Mouse (Mus musculus): ENCODE measurements around the gene Slc35g1.

The Slc35g1 gene

DNA sequence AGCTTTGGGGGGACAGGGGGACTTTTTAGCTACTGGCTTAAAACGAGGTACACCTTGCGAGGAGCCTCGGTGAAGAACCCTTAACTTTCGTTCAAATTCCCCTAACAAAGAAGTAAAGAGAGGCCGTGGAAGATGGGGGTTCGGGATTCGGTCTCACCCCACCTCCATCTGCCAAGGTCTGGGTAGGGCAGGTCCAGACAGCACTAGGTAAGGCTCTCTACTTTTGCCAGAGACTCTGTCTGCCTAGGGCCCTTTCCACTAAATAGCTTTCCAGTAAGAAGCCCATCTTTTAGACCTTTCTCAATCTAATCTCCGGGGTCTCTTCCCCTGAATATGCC lies 822 bp downstream of the Slc35g1 start:
- DNase-seq (ENCODE audit: low spot score): no peak

DNA sequence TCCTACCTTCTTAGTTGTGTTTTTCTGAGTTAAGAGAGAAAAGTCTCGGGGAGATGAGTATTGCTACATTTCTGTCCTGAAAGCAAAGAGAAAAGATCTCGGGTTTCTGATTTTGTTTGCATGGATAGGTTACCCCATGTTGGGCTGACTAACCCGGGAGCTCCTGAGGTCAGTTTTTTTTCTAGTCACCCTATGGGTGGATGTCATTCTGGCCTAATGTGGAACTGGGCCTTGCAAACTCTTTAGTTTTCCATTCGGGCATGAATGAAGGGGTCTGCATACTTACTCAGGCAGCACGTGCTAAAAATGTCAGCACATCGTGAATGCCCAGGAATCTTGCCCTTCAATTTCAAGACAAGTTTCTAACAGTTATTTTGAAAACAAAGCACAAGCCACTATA lies 1.2 kb downstream of the Slc35g1 start:
- DNase-seq (ENCODE audit: low spot score): no peak

DNA sequence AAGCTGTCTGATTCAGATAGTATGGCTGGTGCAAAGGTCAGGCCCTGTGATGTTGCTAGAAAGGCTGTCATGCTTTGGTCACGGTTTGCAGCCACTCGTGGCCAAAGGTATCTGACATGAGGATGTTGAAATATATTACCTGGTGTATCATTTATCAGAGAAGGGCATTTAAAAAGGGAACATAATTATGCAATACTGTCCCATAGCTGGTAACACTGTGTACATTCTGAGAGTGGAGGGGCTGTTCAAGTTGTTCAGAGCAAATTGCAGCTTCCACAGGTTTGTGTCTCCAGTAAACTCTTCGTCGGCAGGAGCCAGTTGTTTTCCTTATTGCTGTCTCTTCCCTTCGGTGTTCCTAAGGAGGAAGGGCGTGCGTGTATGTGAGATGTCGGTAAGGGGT lies 3.2 kb downstream of the Slc35g1 start:
- no peak for DNase-seq (ENCODE audit: low spot score)

DNA sequence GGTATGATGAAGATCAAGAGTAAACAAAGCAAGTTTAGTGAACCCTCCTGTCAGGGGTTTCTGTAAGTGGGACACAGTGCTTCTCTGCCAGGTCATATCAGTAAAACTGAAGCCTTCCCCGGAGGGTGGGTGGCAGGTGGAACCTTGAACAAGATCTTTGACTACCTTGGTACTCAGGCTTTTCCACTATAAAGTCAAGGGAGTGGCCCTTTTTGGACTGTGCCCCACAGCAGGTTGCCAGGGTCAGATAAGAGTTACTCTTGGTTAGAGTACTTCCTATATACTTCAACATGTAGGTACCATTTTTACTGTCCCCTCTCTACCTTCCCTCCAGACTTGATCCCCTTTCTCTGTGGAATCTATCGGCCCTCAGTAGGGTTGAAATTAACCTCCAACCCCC lies 5.1 kb downstream of the Slc35g1 start:
- DNase-seq (ENCODE audit: low spot score): no peak

DNA sequence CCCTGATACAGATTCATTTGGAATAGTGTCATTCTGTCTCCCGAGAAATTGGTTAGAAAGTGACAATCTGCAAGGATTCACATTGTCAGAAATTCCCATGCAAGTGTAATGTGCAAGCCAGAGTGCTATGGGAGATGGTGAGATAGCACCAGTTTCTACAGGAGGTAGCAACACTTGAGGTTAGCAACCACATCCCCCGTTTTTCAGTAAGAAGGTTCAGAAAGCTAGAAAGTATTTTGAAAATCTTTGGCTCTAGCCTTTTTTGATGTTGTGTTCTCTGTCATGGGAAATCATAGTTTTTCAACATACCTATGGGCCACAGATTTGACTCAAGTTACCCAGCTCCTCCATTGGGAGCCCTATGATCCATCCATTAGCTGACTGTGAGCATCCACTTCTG lies 5.6 kb downstream of the Slc35g1 start:
- no peak for DNase-seq (ENCODE audit: low spot score)

DNA sequence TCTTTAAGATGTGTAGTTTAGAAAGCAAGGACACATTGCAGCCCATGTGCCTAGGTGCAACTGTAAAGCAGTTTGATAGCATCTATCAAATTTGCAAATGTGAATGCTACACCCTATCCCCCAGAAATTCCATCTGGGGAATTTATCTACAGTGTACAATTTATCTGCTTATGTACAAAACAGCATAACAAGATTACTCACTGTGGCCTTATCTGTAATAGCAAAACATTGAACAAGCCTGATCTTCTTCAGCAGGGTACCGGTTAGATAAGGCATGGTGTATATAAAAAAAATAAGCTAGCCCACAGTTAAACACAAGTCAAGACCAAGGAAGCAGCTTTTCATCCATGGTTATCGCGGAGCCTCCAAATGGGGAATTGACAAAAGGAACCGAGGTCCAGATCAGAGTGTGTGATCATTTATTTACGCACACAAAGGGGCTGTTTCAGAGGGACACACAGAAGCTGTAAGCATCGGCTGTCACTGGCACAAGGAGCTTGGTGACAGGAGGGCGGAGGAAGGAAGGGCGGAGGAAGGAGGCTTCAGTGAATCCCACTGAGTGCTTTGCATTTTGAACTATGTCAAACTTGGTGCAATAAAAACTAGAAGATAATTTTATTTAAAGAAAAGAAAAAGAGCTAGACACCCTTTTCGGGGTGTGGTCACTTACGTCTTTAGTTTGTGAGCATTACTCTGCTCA lies 14.7 kb downstream of the Slc35g1 start:
- DNase-seq (ENCODE audit: low spot score): no peak

DNA sequence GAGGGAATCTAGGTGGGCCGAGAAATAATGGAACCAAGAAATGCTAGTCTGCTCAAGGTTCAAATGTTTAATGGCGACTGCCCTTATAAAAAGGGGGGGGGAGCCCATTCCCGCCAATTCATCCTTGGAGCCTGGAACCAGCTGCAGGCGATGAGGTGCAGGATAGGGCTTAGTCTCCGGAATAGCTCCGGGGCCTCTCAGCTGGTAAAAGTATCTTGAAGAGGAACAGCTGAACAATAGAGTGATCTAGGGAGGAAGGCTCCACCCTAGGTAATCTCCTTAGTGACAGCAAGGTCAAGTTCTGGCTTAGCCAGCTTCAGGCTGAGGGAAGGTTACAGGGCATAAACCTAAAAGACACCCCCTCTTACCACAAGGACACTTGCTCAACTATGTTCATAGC lies 18.1 kb downstream of the Slc35g1 start:
- no peak for DNase-seq (ENCODE audit: low spot score)

DNA sequence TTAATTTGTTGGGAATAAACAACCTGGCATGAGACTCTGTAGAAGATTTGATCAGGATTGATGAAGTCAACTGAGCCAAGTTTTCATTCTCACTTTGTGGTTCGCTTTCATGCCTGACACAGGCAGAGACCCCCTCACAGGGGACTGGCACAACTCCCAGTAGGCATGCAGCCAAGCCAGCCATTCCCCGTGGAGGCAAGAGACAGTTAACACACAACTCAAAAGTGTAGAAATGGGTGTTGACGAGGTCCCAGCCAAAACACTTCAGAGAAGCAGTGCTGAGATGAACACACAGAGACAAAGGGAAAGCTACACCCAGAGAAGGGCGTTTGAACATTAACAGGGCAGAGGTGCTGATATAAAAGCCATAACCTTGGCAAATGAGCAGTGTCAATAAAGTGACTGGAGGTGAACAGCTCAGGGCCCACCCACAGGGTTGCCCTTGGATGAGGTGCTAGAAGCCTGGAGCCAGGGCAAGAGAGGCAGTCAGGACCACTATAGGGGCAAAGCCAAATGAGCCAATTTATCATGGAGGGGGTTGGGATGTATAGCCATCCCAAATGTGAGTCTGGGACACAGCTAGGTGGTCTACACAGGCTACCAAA lies 23.1 kb downstream of the Slc35g1 start:
- no peak for DNase-seq (ENCODE audit: low spot score)

DNA sequence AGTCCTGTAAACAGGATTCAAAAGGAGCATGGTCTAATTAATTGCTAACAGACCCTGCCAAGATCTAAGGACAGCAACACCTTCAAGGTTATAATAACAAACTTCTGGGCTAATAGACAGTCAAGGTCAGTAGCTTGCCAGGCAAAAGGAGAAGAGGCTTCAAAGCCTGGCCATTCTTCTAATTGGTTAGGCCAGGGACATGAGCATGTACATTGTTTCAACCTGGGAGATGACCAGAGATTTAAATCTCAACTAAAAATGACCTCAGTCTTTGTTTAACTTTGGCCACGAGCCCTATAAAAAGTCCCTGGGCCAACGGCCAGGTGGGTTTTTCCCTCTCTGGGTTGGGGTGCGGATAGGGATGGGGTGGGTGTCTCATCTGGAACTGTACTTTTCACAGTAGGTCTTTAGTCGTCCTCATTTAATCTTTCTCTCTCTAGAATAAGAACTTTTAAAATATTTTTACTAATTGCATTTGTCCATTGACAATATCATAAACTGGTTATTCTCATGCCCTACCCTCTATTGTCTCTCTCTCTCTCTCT lies 25.0 kb downstream of the Slc35g1 start:
- DNase-seq (ENCODE audit: low spot score): no peak

DNA sequence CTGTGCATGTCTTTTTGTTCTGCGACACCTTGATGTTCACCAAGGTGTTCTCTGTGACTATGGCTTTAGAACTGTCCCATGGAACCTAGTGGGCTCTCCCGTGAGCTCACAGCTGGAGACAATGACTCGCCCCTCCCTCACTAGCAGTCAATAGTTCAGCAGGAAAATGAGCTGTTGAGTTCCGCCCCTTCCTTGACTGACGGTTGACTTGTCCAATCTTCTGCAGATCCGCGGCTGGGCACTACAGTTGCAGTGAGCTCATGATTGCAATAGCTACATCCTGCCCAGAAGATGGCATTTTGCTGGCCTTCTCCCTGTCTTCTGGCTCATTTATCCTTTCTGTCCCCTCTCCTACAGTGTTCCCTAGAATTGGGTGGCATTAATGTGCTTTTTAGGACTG lies 25.7 kb downstream of the Slc35g1 start:
- DNase-seq (ENCODE audit: low spot score): peak; percentile 29

DNA sequence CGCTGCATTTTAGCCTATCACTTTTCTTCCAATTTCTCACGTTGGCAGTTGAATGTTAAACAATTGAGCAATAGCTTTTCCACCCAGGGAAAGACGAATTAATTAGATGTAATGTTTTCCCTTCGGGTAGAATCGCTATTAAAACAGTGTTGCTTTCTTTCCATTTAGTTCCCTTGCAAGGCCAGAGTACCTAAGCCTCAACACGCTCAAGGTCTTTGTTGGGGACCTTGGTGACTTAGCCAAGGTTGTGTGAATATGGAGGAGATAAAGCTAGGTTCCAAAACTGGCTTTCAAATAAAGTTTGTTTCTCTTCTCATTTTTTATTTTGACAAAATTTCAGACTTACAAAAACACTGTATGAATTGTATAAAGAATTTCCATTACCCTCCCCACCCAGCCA lies 27.1 kb downstream of the Slc35g1 start:
- no peak for DNase-seq (ENCODE audit: low spot score)

DNA sequence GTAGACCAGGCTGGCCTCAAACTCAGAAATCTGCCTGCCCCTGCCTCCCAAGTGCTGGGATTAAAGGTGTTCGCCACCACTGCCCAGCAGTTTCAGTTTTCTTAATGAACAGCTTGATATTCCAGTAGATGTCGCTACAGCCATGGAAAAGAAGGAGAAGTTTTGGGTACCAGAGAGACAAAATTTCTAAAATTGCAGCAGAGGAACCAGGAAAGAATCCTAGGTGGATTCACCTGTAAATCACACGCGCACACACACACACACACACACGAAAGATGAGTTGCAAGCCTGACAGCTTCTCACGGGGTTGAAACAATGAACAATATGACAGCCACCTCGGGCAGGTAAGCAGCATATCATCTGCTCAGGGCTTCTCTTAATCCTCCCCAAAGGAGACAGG lies 28.1 kb downstream of the Slc35g1 start:
- peak; percentile 25 for DNase-seq (ENCODE audit: low spot score)

DNA sequence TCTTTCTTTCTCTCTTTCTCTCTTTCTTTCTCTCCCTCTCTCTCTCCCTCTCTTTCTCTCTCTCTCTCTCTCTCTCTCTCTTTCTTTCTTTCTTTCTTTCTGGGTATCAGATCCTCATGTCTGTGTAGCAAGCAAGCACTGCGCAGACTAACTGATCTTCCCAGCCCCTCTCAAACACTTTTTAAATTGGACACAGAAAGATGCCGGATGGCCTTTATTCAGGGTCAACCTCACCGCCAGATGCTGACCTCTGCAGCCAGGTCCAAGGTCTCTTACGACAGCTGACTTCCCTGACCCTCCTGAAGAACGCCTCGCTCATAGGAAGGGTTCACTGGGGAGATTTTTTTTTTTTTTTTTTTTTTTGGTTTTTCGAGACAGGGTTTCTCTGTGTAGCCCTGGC lies 28.8 kb downstream of the Slc35g1 start:
- no peak for DNase-seq (ENCODE audit: low spot score)

DNA sequence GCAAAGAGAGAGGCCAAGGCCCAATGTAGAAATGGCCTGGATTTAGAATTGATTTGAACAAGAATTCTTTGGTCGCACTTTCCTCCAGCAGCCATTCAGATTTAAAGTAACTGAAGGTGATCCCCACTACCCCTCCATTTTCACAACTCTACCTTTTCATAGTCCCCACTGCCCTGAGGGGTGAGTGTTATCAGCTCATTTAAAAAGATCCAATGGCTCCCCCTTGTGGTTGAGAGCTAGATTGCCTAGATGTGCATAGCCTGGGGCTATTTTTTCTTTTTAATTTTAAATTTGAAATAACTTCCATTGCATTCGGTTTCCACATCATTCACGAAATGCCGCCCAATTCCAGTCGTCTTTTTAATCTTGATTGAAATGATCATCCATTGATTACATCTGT lies 33.5 kb downstream of the Slc35g1 start:
- no peak for DNase-seq (ENCODE audit: low spot score)

DNA sequence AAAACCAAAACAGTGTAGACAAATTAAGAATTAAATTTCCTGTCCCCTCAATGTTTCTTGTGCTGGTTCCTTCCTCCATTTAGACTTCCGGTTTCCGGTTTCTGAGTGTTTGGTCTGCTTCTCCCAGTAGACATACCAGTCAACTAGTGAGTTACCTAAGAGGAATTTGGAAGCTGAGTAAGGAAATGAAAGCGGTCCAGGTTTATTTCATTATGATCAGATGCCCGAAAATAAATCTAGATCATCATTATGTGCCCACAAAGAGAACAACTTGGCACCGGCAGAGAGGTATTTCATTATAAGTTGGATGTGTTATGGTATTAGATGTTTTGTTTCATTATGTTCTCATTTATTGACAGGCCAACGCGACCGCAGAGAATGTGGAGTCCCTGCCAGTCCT lies 34.7 kb downstream of the Slc35g1 start:
- DNase-seq (ENCODE audit: low spot score): no peak

DNA sequence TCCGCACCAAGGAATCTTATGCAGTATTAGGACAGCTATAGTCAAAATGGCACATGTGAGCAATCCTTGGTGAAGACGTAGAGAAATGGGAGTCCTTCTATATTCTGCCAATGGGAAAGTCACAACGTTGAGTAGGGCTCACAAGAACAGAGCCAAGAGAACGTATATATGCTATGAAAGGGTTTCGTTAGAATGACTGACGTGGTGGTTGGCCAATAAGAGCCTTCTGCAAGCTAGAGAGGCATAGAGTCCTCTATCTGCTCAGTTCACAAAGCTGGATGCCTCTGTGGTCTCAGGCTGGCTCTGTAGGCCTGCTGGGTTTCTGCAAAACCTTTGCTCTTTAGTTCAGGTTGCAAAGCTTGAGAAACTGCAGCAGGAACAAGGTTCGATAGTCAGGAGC lies 35.5 kb downstream of the Slc35g1 start:
- DNase-seq (ENCODE audit: low spot score): no peak

DNA sequence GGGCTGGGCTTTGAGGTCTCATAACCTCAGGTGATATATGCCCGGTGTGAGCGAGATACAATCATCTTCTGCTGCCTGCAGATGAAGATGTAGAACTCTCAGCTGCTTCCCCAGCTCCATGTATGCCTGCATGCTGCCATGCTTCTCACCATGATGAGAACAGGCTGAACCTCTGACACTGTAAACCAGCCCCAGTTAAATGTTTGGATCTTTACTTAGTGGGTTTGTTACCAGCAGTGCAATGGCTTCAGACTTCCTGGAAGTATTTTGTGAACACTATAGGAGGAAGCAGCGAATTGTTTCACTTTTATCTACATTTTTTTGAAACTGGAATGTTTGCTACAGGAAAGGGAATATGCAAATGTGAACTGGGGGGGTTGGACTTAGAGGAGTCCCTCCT lies 36.2 kb downstream of the Slc35g1 start:
- no peak for DNase-seq (ENCODE audit: low spot score)

DNA sequence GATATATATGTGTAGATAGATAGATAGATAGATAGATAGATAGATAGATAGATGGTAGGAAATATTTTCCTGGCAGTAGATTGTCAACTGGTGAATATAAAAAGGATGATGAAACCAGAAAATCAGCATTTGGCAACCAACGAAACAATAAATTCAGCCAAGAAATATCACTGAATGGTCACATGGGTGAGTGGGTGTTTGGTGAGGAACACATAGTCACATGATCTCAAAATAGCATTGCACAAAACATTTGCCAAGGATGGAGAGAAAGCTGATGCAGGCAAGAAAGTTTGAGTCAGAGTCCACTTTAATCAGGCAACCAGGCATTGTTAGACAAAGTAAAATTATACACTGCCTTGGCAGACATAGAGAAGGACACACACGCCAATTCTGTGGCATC lies 37.6 kb downstream of the Slc35g1 start:
- DNase-seq (ENCODE audit: low spot score): no peak

DNA sequence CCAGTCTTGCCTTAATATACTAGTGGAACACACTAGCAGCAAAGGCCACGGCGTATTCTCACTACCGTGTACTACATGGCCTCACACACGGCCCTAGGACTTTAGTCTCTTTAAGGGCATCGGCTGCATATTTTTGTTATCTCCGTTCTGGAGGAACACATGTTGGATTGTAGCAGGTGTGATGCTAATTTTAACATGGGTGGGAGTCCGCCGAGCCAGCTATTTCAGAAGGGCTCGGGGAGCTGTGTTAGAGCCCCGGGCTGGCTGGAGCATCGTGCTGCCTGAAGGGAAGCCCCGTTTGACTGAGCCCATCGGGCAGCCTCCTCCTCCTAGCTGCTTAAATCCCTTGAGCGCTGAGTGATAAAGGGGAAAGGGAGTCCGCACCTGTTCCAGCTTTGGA lies 39.4 kb downstream of the Slc35g1 start:
- DNase-seq (ENCODE audit: low spot score): no peak

DNA sequence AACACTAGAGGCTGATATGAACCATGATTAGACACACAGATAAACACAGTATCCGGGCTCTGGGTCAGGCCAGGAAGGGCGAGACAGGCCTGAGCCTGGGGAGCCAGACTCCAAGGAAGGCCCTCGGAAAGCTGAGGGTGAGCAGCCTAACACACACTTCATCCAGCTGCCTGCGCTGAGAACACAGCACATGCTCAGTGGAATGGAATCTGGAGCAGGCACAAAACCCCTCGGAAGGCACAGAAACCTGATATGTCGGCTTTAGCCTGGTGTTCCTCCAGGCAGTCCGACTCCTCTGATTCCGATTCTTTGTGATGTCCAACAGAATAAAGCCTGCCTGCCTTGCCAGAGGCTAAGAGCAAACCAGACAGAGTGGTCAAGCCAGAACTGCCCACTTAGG lies 46.1 kb downstream of the Slc35g1 start:
- no peak for DNase-seq (ENCODE audit: low spot score)

DNA sequence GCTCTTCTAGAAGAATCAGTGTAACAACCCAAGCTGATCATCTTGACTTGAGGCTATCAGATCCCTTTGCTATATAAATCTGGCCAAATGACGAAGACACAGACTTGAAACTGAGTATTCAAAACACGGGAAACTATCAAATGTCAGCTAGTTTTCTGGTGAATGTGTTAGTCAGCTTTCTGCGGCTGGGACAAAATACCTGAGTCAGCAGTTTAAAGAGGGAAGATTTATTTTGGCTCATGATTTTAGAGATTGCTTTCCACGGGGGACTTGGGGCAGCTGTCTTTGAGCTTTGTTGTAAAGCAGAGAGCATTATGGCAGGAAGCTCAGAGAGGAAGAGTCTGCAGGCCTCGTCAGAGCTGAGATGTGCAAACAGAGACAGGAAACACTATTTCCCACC lies 50.0 kb downstream of the Slc35g1 start:
- DNase-seq (ENCODE audit: low spot score): no peak
